Mouse (Mus musculus) myocyte (in vitro differentiated cells): ENCODE results near the gene Dglucy. TPM values are rescaled to one million over a fixed set of nuclear protein-coding genes. Genes with fewer than 3 reads are reported as not detected.

Source experiments
- H3K27me3 ChIP-seq: one replicate; pipeline ENCODE4 v1.6.1; 2011; ENCODE audit not compliant: control insufficient read depth, insufficient read depth, insufficient read length
- H3K36me3 ChIP-seq: one replicate; pipeline ENCODE4 v1.6.1; 2011; ENCODE audit not compliant: control insufficient read depth, insufficient read depth
- H3K4me2 ChIP-seq: one replicate; pipeline ENCODE4 v1.6.1; 2011; ENCODE audit warnings: low read depth, control low read depth
- H3K4me3 ChIP-seq: one replicate; pipeline ENCODE4 v1.5.1; 2011; ENCODE audit warnings: mild to moderate bottlenecking, control low read depth, moderate library complexity
- H3K79me2 ChIP-seq: one replicate; pipeline ENCODE4 v1.6.1; 2011; ENCODE audit not compliant: control insufficient read depth, insufficient read depth
- H3ac ChIP-seq: one replicate; pipeline ENCODE4 v1.6.1; 2011; ENCODE audit not compliant: control insufficient read depth, insufficient read length
- CEBPB ChIP-seq: IDR thresholded peaks from 2 replicates; pipeline ENCODE4 v1.6.1; 2011; ENCODE audit warnings: mild to moderate bottlenecking, moderate library complexity; ENCODE audit not compliant: poor library complexity, insufficient read depth, severe bottlenecking
- E2F4 ChIP-seq: IDR thresholded peaks from one replicate; pipeline ENCODE4 v1.6.1; 2011; ENCODE audit warnings: mild to moderate bottlenecking, control low read depth, moderate library complexity; ENCODE audit not compliant: insufficient read depth
- MAX ChIP-seq: IDR thresholded peaks from one replicate; pipeline ENCODE4 v1.6.1; 2011; ENCODE audit warnings: low read depth, mild to moderate bottlenecking, control low read depth
- MYOD1 ChIP-seq, 3 experiments: IDR thresholded peaks; one replicate each; pipeline ENCODE4 v1.6.1; 2011; ENCODE audit warnings: control low read depth in 2 of 3, low read depth in 2 of 3, mild to moderate bottlenecking in 2 of 3, moderate library complexity in 1 of 3; ENCODE audit not compliant: insufficient read length in 2 of 3, control insufficient read depth in 1 of 3
- MYOG ChIP-seq, 3 experiments: IDR thresholded peaks; one replicate each; pipeline ENCODE4 v1.6.1; 2011; ENCODE audit warnings: control low read depth in 2 of 3, low read depth in 2 of 3, mild to moderate bottlenecking in 2 of 3; ENCODE audit not compliant: insufficient read length in 2 of 3, control insufficient read depth in 1 of 3, insufficient read depth in 1 of 3
- POLR2A ChIP-seq: IDR thresholded peaks from one replicate; pipeline ENCODE4 v1.6.1; 2011; ENCODE audit warnings: low read depth, mild to moderate bottlenecking, control low read depth, moderate library complexity; ENCODE audit not compliant: insufficient read length
- POLR2AphosphoS2 ChIP-seq: IDR thresholded peaks from one replicate; pipeline ENCODE4 v1.6.1; 2011; ENCODE audit warnings: low read depth, control low read depth; ENCODE audit not compliant: insufficient read length
- REST ChIP-seq: IDR thresholded peaks from one replicate; pipeline ENCODE4 v1.6.1; 2011; ENCODE audit warnings: mild to moderate bottlenecking, control low read depth, moderate library complexity; ENCODE audit not compliant: insufficient read depth, insufficient read length
- SRF ChIP-seq: IDR thresholded peaks from one replicate; pipeline ENCODE4 v1.6.1; 2011; ENCODE audit warnings: low read depth; ENCODE audit not compliant: control insufficient read depth, insufficient read length
- TCF12 ChIP-seq: IDR thresholded peaks from one replicate; pipeline ENCODE4 v1.6.1; 2011; ENCODE audit warnings: mild to moderate bottlenecking, control low read depth; ENCODE audit not compliant: poor library complexity, insufficient read depth, severe bottlenecking
- TCF3 ChIP-seq: IDR thresholded peaks from one replicate; pipeline ENCODE4 v1.6.1; 2011; ENCODE audit warnings: low read depth, control low read depth; ENCODE audit not compliant: insufficient read length
- USF1 ChIP-seq: IDR thresholded peaks from one replicate; pipeline ENCODE4 v1.6.1; 2011; ENCODE audit warnings: low read depth, mild to moderate bottlenecking, control low read depth, moderate library complexity
- polyA plus RNA-seq: library from polyadenylated mRNA; unstranded; fragments of >200 nt; fragmentation: generic; extraction: Trizol; gene quantifications from one replicate; pipeline ENCODE4 v1.2.1, GENCODE M21; 2012; ENCODE audit warnings: missing spikeins

Dglucy gene
- polyA plus RNA-seq, 1 experiment, result 24.4 TPM

GRCm38 (mm10) chr12:100839079-100839600 lies 60.3 kb downstream of the Dglucy start:
- TF ChIP-seq REST (no peak), TCF3 (no peak), MYOG (IDR thresholded peaks at IDR 0.05; ENCODE audit: control insufficient read depth in 1 of 3, insufficient read depth in 1 of 3, insufficient read length in 2 of 3, low read depth in 2 of 3) (no peak), MYOD1 (IDR thresholded peaks at IDR 0.05; ENCODE audit: control insufficient read depth in 1 of 3, insufficient read length in 2 of 3, low read depth in 2 of 3) (no peak), E2F4 (no peak), CEBPB (no peak), USF1 (no peak), TCF12 (no peak), POLR2AphosphoS2 (no peak), POLR2A (no peak), SRF (no peak), MAX (no peak)
- Histone ChIP-seq H3K4me2 (no peak overlapping the region), H3K36me3 (no peaks in the 10 kb centered on the region), H3K27me3 (no peaks in the 10 kb centered on the region), H3K4me3 (no peak overlapping the region), H3ac (no peak overlapping the region), H3K79me2 (no peaks in the 10 kb centered on the region)

- Histone ChIP-seq H3K4me2 (no peak overlapping the region), H3K4me3 (no peak overlapping the region)
- no peak for TF ChIP-seq E2F4
- TF ChIP-seq SRF, result no peak
- no peak for TF ChIP-seq TCF3
- TF ChIP-seq MYOD1 (IDR thresholded peaks at IDR 0.05; ENCODE audit: control insufficient read depth in 1 of 3, insufficient read length in 2 of 3, low read depth in 2 of 3), result no peak
- TF ChIP-seq POLR2A, result no peak
- TF ChIP-seq CEBPB, result no peak
- TF ChIP-seq REST, result no peak
- TF ChIP-seq MAX, result no peak
- no peak for TF ChIP-seq TCF12
- no peak for TF ChIP-seq MYOG (IDR thresholded peaks at IDR 0.05; ENCODE audit: control insufficient read depth in 1 of 3, insufficient read depth in 1 of 3, insufficient read length in 2 of 3, low read depth in 2 of 3)
- TF ChIP-seq USF1, result no peak
- no peak for TF ChIP-seq POLR2AphosphoS2
Observed at GRCm38 (mm10) chr12:100839926-100840325, 61.1 kb downstream of the Dglucy start.

DNA sequence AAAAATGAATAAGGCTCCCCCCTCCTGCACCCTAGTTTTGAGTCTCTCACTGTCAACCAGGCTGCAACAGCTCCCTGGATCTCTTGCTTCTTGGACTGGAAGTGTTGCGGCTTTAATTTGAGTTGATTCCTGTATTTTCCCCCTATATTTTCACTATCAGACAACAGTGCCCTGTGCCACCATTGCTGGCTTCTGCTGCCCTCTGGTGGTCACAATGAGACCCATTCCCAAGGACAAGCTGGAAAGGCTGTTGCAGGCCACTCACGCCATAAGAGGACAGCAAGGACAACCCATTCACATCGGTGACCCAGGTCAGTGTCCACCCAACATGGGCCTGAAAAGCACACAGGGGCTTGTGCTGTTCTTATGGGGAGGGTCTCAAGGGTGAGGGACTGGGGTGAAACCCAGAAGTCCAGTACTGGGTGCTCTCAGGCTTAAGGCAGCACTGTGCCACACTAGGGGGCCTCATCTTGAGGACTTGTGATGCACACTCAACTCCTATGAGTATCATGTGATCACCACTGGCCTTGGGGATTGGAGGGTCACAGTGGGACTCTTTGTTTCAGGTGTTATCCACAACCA lies 62.4 kb downstream of the Dglucy start:
- no peak overlapping the region for H3K4me3 ChIP-seq
- H3ac ChIP-seq, result no peak overlapping the region
- no peaks in the 10 kb centered on the region for H3K79me2 ChIP-seq
- H3K36me3 ChIP-seq, result no peaks in the 10 kb centered on the region
- H3K4me2 ChIP-seq, result no peak overlapping the region
- H3K27me3 ChIP-seq, result no peaks in the 10 kb centered on the region
- TF ChIP-seq REST (no peak), TCF12 (no peak), USF1 (no peak)

More at GRCm38 (mm10) chr12:100839926-100840325, 61.1 kb downstream of the Dglucy start:
- H3K79me2 ChIP-seq, result no peaks in the 10 kb centered on the region
- H3K36me3 ChIP-seq, result no peaks in the 10 kb centered on the region
- H3K27me3 ChIP-seq, result no peaks in the 10 kb centered on the region
- H3ac ChIP-seq, result no peak overlapping the region

DNA sequence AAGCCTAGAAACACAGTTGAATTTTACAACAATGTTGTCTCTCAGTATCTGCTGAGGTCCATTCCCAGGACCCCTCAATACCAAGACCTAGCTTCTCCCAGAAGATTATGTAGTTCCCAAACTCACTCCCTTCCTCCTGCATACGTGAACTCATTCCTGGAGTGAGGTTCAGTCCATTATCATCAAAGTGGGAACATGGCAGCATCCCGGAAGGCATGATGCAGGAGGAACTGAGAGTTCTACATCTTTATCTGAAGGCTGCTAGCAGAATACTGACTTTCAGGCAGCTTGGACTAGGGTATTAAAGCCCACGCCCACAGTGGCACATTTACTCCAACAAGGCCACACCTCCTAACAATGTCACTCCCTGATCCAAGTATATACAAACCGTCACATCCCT lies 64.3 kb downstream of the Dglucy start:
- no peaks in the 10 kb centered on the region for H3K36me3 ChIP-seq
- H3K4me2 ChIP-seq, result no peak overlapping the region
- H3K4me3 ChIP-seq, result no peak overlapping the region
- no peaks in the 10 kb centered on the region for H3K27me3 ChIP-seq
- H3K79me2 ChIP-seq, result no peaks in the 10 kb centered on the region
- TF ChIP-seq MYOD1 (IDR thresholded peaks at IDR 0.05; ENCODE audit: control insufficient read depth in 1 of 3, insufficient read length in 2 of 3, low read depth in 2 of 3), result no peak
- TF ChIP-seq USF1, result no peak
- no peak for TF ChIP-seq TCF3
- TF ChIP-seq POLR2AphosphoS2, result no peak
- TF ChIP-seq POLR2A, result no peak
- TF ChIP-seq SRF, result no peak
- no peak for TF ChIP-seq E2F4
- TF ChIP-seq MYOG (IDR thresholded peaks at IDR 0.05; ENCODE audit: control insufficient read depth in 1 of 3, insufficient read depth in 1 of 3, insufficient read length in 2 of 3, low read depth in 2 of 3), result no peak
- no peak for TF ChIP-seq REST
- TF ChIP-seq TCF12, result no peak
- TF ChIP-seq CEBPB, result no peak
- TF ChIP-seq MAX, result no peak
- H3ac ChIP-seq, result no peak overlapping the region

DNA sequence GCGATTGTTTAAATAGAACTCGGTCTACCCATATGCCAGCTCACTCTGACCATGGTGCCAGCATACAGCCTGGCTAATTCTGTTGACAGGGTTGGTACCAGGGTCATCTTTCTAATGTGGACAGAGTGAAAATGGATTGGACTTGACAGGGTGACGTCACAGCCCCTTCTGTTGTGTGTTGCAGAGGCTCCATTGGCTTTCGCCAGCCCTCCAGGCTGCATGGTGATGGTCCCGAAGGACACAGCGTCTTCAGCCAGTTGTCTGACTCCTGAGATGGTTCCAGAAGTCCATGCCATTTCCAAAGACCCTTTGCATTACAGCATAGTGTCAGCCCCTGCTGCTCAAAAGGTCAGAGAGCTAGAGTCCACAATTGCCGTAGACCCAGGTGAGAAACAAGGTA lies 65.7 kb downstream of the Dglucy start:
- Histone ChIP-seq H3K4me3 (no peak overlapping the region), H3K36me3 (no peaks in the 10 kb centered on the region), H3ac (no peak overlapping the region), H3K4me2 (no peak overlapping the region), H3K79me2 (no peaks in the 10 kb centered on the region), H3K27me3 (no peaks in the 10 kb centered on the region)
- TF ChIP-seq MAX, result no peak
- TF ChIP-seq SRF, result no peak
- no peak for TF ChIP-seq MYOD1 (IDR thresholded peaks at IDR 0.05; ENCODE audit: control insufficient read depth in 1 of 3, insufficient read length in 2 of 3, low read depth in 2 of 3)
- no peak for TF ChIP-seq CEBPB
- TF ChIP-seq TCF12, result no peak
- TF ChIP-seq POLR2A, result no peak
- TF ChIP-seq E2F4, result no peak
- no peak for TF ChIP-seq MYOG (IDR thresholded peaks at IDR 0.05; ENCODE audit: control insufficient read depth in 1 of 3, insufficient read depth in 1 of 3, insufficient read length in 2 of 3, low read depth in 2 of 3)
- TF ChIP-seq POLR2AphosphoS2, result no peak
- no peak for TF ChIP-seq USF1
- no peak for TF ChIP-seq TCF3
- TF ChIP-seq REST, result no peak
